Mouse (Mus musculus): ENCODE data around the gene Cntnap2.

The Cntnap2 gene

GRCm38 (mm10) chr6:45327952-45328485 lies 268.9 kb downstream of the Cntnap2 start:
- in situ Hi-C loops (cut with MboI): no loop called here

- in situ Hi-C loops (cut with MboI): no loop called here
Observed at GRCm38 (mm10) chr6:45345396-45345795, 286.2 kb downstream of the Cntnap2 start.

- in situ Hi-C loops (cut with MboI): no loop called here
Observed at GRCm38 (mm10) chr6:45345953-45346352, 286.8 kb downstream of the Cntnap2 start.

- in situ Hi-C loops (cut with MboI): no loop called here
Observed at GRCm38 (mm10) chr6:45366442-45366841, 307.3 kb downstream of the Cntnap2 start.

GRCm38 (mm10) chr6:45381126-45381525 lies 322.0 kb downstream of the Cntnap2 start:
- in situ Hi-C loops (cut with MboI): no loop called here

GRCm38 (mm10) chr6:45389034-45389433 lies 329.9 kb downstream of the Cntnap2 start:
- in situ Hi-C loops (cut with MboI): no loop called here

- in situ Hi-C loops (cut with MboI): no loop called here
Observed at GRCm38 (mm10) chr6:45413629-45414028, 354.5 kb downstream of the Cntnap2 start.

GRCm38 (mm10) chr6:45455424-45455823 lies 396.3 kb downstream of the Cntnap2 start:
- in situ Hi-C loops (cut with MboI): no loop called here

GRCm38 (mm10) chr6:45518221-45518620 lies 459.1 kb downstream of the Cntnap2 start:
- in situ Hi-C loops (cut with MboI): no loop called here

- in situ Hi-C loops (cut with MboI): no loop called here
Observed at GRCm38 (mm10) chr6:45536999-45537398, 477.8 kb downstream of the Cntnap2 start.

- in situ Hi-C loops (cut with MboI): no loop called here
Observed at GRCm38 (mm10) chr6:45544319-45544875, 485.2 kb downstream of the Cntnap2 start.

GRCm38 (mm10) chr6:45559724-45560123 lies 500.6 kb downstream of the Cntnap2 start:
- in situ Hi-C loops (cut with MboI): no loop called here

- in situ Hi-C loops (cut with MboI): no loop called here
Observed at GRCm38 (mm10) chr6:45584467-45585094, 525.4 kb downstream of the Cntnap2 start.

GRCm38 (mm10) chr6:45589084-45589483 lies 529.9 kb downstream of the Cntnap2 start:
- in situ Hi-C loops (cut with MboI): no loop called here

GRCm38 (mm10) chr6:45647017-45647416 lies 587.9 kb downstream of the Cntnap2 start:
- in situ Hi-C loops (cut with MboI): no loop called here

- in situ Hi-C loops (cut with MboI): no loop called here
Observed at GRCm38 (mm10) chr6:45648419-45648818, 589.3 kb downstream of the Cntnap2 start.

- in situ Hi-C loops (cut with MboI): no loop called here
Observed at GRCm38 (mm10) chr6:45700287-45700686, 641.1 kb downstream of the Cntnap2 start.

GRCm38 (mm10) chr6:45791612-45792011 lies 732.5 kb downstream of the Cntnap2 start:
- in situ Hi-C loops (cut with MboI): no loop called here

- in situ Hi-C loops (cut with MboI): no loop called here
Observed at GRCm38 (mm10) chr6:45841626-45842341, 782.6 kb downstream of the Cntnap2 start.

- in situ Hi-C loops (cut with MboI): no loop called here
Observed at GRCm38 (mm10) chr6:45843736-45844135, 784.6 kb downstream of the Cntnap2 start.

- in situ Hi-C loops (cut with MboI): no loop called here
Observed at GRCm38 (mm10) chr6:45871409-45871992, 812.3 kb downstream of the Cntnap2 start.

- in situ Hi-C loops (cut with MboI): no loop called here
Observed at GRCm38 (mm10) chr6:45885486-45885885, 826.3 kb downstream of the Cntnap2 start.

- in situ Hi-C loops (cut with MboI): no loop called here
Observed at GRCm38 (mm10) chr6:45887901-45888300, 828.7 kb downstream of the Cntnap2 start.

Data from mature B cell (primary cell).